Mouse (Mus musculus) spleen, adult 12 weeks (tissue): ENCODE results near the gene Ndufa6.
A peak's percentile ranks its signal among the peaks of the same experiment; 100 is the strongest.

ENCODE experiments used
- DNase-seq: peaks from one replicate; pipeline ENCODE4 v3.0.0; 2022; ENCODE audit warnings: low spot score

The Ndufa6 gene

DNA sequence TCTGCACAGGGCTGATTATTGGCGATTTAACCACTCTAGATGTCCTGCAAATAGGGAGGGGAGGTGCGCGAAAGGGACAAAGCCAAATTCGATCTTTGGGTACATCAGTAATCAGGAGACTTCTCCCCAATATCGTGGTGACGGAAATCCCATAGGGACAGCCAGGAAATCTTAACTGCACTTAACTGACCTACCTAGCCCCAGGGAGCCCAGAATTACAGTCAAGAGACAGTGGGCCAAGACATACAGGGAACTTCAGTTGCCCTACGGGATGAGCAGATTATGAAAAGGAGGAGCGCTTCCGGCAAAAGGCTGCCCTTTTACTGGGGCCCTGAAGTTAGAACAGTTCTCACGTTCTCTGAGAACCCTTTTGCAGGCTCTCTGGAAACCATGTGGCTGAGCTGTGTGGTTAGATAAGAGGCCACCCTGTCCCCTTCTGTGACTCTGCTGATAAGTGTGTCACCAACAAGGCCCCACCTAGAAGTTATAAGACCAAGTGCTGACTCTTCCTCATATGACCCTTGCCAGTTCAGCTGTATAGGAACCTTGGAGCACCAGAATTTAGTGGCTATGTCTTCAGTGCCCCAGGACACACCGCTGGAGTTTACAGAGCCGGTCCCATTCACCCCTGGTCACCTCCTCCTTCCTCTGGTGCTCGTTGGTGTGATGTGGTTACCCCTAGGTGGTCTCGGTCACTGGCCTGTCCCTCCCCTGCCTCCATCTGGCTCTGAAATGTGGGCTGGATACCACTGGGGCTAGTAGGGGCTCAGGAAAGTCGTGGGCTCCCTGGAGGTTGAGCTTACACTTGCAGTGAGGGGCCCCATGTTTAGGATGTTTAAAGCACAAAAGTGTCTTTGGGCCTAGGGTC is 12.2 kb downstream of the Ndufa6 start:
- DNase-seq, result peak; percentile 65

DNA sequence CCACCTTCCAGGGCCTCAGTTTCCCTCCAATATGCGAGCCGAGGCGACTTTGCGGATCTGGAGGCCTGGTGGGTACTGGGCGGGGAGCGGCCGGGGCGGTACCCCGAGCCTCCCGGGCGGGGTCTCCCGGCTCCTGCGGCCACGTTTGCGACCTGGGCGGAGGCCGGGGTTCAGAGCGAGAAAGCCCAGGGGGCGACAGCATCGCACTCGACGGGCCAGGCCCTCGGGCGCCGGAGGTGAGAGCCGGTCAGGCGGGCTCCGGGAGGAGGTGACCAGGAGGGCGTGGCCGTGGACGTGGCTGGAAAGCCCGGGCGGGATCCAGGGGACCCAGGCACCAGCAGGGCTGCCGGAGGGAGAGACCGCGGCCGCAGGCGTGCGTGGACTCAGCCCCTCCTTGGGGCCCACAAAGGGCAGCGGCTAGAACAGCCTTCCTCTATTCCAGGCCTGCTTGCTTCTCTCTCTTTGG is 13.1 kb downstream of the Ndufa6 start:
- peak; percentile 70 for DNase-seq

DNA sequence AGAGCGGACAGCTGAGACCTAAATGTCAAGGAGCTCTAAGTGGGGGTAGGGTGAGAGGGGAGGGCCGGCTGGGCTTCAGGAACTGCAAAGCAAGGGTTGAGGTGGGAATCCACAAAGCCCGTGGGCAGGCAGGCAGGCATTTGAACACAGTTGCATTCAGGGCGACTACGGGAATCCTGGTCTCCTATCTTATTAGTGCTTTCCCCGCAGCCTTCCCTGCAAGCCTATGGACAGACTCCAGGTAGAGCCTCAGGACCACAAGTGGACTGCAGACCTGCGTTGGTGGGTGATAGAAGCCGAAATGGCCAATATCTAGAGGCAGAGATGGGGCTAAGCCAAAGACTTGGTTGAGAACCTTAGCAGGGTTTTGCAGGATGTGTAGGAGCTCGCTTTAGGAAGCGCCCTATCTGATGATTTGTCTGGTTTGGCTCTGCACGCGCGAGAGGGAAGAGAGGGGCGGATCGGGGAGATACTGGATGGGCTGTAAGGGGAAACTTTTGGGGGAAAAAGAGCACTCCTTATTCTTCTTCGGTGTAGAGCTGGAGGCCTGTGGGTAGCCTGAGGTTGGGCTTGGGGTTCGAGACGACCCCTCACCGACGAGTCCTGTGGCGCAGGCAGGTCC is 13.6 kb downstream of the Ndufa6 start:
- DNase-seq, result no peak

GRCm38 (mm10) chr15:82339634-82340254 is 14.4 kb downstream of the Ndufa6 start:
- DNase-seq, result no peak

DNA sequence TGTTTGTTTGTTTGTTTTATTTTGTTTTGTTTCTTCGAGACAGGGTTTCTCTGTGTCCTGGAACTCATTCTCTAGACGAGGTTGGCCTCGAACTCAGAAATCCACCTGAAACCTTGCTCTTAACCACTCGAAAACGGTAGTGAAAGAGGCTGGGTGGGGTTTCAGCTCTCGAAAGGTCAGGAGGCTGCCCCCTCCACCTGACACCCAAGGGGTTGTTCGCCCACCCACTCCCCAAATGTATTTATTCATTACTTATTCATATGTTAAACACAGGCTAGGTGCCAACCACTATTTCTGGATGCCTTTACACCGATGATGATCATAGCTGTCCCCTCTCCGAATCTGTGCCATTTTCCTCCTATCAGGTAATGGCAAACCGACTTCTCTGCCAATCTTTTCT is 15.0 kb downstream of the Ndufa6 start:
- no peak for DNase-seq

DNA sequence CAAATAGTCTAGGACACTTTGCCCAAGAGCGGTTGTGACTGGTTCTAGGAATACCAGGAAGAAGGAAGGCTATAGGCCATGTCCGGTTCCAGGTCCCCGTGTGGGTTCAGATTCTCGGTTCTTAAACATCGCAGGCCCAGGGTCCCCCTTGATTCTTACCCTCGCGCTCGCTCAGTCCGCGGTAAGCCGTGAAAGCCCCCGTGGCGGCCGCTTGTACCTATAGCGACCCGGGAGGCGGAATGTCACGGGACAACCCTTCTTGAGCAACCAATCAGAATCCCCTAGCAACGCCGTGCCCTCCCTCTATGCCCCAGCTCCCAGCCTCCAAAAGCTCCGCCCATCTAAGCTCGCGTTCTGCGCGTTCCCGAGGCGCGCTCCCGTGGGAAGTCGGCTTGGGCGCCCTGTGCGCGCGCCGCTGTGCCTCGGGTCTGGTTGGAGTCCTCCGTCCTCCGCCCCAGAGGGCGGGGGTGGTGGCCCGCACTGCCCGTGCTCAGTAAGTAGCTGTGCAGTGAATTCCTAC is 15.5 kb downstream of the Ndufa6 start, which contains the start of the genes Naga, Pheta2 and Smdt1:
Gene Naga, minus strand, starts transcription at position 333 of the 520 bp plus-strand sequence.
Gene Pheta2, plus strand, starts transcription at position 350 of the 520 bp plus-strand sequence.
Gene Smdt1, plus strand, starts transcription at position 367 of the 520 bp plus-strand sequence.
- peak; percentile 99 for DNase-seq

DNA sequence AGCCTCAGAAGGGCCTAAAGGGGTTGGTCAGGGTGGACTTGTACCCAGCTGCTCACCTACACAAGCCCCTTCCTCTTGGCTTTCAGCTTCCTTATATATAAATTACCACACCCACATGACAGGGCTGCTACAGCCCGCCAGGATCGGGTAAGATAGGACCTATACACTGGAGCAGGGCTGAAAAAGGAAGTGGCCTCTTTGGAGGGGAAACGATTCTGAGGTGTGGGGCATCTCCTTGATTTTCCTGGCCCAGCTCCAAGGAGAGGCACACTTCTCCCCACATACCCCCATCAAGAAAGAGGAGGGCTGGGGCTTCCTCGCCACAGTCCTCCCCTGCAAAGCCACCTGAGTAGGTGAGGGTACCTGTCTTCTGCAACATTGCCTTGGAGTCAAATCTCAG is 16.2 kb downstream of the Ndufa6 start:
- no peak for DNase-seq

- DNase-seq, result no peak
These were observed 17.5 kb downstream of the Ndufa6 start for GRCm38 (mm10) chr15:82336629-82337028.

DNA sequence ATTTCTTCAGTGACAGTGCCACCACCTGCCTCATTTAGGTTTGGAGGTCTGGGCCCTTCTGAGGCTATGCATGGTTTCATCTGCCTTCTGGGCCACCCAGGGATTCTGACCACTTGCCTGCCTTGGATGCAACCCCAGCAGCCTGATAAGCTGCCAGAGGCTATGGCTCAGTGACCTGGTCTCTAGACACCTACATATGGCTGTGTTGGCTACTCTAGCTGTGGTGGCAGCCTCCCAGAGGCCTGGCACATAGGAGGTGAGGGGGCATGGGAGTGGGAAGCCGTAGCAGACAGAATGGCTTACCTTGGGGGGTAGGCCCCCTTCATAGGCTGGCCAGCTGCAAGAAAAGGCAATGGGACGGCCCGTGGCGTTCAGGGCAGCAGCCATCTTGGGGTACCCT is 18.9 kb downstream of the Ndufa6 start:
- no peak for DNase-seq

DNA sequence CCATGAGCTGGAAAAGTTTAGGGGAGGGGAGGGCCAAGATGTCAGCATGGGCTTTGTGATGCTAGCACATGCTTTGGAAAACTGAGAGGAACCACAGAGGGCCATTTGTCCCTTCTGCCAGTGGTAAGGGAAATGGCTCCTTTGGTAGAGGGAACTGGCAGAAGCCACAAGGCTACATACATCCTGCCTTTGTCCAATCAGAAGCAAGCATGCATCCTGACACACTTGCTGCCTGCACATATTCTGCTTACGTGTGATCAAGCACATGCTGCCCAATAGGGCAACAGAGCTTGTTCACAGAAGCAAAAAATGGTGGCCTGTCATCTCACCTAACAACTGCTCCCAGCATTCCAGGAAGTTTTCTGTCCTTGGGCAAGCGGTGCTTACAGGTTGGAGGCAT is 28.7 kb downstream of the Ndufa6 start:
- no peak for DNase-seq

DNA sequence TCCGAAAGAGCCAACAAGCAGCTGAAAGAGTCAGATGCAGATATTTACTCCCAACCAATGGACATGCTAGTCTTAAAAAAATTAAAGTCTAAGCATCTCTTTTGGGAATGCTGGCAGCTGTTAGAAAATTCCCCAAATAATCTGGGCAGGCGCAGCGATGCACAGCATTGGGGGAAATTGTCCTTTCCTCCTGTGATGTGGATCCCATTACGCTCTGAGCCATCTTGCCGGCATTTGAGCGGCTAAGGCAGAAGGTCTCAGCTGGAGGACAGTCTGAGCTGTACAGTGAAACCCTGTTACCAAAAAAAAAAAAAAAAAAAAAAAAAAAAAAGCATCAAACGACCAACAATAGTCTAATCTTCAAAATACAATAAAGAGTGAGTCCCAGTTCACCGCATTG is 31.9 kb downstream of the Ndufa6 start:
- no peak for DNase-seq

DNA sequence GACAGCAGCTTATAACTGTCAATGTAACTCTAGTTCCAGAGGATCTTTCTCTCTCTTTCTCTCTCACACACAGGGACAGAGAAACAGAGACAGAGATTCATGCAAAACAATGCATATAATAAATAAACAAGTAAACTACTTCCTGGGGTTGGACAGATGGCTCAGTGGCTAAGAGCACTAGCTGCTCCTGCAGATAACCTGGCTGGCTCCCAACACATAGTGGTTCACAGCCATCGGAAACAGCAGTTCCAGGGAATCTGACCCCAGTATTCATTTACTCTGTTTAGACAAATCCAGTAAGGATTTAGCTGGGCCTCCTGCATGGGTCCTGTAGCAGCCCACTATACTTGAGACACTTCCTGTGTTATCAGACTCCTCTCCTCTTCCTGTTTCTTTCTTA is 34.5 kb downstream of the Ndufa6 start:
- DNase-seq, result no peak

GRCm38 (mm10) chr15:82317839-82318238 is 36.3 kb downstream of the Ndufa6 start:
- DNase-seq, result no peak

GRCm38 (mm10) chr15:82308416-82308815 is 45.7 kb downstream of the Ndufa6 start:
- no peak for DNase-seq

DNA sequence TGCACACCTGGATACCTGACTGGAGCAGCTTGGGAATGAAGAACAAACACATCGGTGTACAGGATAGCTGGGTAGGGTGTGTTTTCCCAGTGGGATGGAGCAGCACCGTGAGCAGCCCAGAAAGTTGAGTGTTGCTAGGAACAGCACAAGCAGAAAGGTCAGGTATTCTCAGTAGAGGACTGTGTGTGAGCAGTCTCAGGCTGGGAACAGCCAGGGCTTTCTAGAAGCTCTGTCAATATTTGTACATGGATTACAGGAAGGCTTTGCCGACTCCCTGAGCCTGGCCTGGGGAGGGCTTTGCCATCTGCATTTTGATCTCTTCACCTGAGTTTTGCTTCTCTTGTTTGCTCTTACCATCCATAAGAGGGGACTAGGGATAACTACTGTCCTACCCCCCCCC is 47.0 kb downstream of the Ndufa6 start:
- no peak for DNase-seq
